Mouse (Mus musculus) T-cell, adult 2 months (primary cell): ENCODE measurements around the gene Zdhhc16.
"Not testable (repeated sequence)": the region's sequence is repeated elsewhere in the genome, so short reads cannot be mapped to it uniquely, and the experiment has no call there.

Source experiments
- DNase-seq: peaks from one replicate; pipeline ENCODE4 v3.0.0; 2022; ENCODE audit warnings: low spot score

The Zdhhc16 gene

DNA sequence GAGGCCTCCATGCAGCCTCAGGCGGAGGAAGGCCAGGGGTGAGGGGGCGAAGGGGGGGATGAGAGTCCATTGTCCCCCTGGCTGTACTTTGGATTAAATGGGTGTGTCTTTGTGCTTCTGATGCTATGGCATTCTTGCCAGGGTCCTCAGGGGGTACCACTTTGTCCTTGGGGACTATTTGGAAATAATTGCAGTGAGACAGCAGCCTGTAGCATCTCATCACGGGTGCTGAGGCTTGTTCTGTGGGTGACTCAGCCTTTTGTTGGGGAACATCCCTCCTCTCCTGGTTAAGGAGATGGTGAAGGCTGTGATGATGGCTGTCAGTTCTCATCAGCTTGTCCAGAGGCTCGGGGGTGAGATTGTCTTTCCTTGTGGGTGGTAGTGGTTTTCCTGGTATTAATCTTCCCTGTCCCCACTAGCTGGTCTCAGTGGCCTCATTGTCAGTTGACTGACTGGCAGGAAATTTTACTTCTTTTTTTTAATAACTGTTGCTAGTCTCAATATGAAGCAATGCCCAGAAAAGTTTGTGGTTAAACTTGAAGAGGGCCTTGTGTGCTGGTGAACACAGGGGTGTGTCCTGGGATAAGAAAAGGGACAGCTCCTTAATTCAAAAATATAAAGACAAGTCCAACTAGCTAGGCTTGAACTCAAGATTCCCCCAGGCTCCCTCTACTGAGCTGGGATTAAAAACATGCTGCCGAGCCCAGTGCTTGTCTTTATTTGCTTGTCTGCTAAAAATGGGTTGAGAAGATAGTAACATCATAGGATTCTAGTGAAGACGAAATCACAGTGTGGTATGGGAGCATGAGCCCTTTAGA, 19.3 kb upstream of the Zdhhc16 start:
- no peak for DNase-seq

DNA sequence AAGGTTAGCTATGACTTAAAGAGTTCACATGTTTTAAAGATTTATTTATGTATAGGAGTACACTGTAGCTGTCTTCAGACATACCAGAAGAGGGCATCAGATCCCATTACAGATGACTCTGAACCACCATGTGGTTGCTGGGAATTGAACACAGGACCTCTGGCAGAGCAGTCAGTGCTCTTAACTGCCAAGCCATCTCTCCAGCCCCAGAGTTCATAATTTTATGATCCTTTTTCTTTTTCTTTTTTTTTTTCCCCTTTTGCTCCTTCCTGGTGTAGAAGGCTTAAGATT, 18.7 kb upstream of the Zdhhc16 start:
- DNase-seq, result not testable (repeated sequence)

DNA sequence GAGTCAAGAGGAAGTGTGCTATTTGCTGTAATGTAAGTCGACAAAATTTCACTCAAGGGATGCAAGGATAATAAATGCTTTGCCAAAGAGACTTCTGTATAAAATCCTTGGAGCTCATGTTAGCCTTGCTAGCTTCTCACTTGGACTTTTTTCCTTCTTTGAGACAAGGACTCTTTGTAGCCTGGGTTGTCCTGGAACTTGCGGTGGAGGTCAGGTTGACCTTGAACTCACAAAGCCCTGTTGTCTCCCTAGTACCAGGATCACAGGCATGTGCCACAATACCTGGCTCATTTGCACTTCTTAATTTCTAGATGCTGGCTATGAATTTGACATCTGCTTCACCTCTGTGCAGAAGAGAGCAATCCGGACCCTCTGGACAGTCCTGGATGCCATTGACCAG, 18.0 kb upstream of the Zdhhc16 start:
- DNase-seq, result no peak

DNA sequence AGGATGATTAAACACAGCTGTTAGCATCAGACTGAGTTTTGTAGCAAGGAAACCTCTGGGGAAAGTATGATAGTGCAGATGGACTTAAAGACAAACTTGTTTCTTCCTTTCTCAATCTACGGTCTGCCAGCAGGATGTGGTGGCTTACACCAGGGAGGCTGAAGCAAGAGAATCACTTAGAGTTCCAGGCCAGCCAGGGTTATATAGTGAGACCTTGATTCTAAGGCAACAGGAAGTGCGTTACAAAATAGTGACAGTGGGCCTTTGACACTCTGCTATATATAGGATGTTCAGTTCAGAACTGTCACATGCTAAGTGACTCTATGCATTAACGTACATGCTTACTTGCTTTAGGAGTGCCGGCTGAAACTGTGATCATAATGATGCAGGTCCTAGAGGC, 16.4 kb upstream of the Zdhhc16 start:
- DNase-seq, result peak; percentile 29

DNA sequence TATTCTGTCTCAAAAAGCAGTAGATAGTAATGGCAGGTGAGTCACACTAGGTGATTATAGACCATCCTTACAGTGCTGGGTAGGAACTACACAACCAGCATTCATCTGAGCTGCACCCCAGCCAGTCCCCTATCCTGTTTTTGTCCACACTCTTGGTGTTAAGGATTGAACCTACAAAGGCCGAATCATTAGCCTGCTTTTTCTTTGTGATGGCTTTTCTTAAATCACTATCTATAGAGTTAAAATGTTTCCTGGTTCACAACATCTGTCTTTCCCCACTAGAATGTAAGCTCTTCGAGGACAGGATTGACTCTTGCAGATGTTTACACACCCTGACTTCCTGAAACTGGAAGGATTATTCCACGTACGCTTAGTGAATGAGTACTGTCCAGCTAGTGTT, 13.8 kb upstream of the Zdhhc16 start:
- no peak for DNase-seq

DNA sequence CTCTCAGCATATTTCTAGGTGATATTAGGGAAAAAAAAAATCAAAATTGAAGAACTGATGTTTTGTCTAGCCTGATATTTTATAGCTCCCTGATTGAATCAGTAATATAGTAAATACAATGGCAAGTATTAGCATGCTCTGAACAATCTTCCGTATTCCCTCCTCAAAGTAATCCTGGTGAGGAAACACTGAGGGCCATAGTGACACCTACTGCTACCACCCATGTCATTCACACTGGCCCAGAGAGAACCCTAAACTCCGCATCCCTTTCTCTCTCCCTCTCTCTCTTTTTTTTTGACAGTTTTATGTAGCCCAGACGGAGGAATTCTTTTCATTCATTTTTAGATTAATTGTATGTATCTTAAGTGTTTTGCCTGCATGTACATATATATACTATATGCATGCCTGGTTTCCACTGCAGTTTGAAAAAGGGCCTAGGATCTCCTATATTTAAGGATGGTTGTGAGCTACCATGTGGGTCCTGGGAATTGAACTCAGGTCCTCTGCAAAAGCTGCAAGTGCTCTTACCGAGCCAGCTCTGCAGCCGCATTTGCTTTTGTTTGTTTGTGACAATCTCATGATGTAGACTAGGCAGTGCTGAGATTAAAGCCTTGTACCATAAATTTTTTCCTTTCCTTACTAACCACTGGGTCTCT, 12.7 kb upstream of the Zdhhc16 start:
- DNase-seq, result no peak

DNA sequence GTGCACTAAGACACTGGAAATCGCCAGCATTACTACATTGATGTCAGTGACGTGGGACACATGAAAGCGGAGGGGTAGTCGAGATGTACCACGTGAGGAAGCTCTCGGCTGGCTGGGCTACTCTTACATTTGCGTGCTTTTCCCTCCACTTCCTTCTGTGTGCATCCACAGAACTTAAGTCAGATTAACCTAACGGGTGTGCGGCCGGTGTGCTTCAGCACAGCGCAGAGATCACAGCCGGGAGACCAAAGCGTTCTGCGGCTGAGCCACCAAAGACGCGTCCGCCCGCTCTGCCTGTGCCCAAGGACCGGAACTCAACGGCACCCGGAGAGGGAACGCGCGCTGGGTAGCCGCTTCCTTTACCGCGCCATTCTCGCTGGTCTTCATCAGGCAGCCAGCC, 594 bp upstream of the Zdhhc16 start:
- DNase-seq, result peak; percentile 77

DNA sequence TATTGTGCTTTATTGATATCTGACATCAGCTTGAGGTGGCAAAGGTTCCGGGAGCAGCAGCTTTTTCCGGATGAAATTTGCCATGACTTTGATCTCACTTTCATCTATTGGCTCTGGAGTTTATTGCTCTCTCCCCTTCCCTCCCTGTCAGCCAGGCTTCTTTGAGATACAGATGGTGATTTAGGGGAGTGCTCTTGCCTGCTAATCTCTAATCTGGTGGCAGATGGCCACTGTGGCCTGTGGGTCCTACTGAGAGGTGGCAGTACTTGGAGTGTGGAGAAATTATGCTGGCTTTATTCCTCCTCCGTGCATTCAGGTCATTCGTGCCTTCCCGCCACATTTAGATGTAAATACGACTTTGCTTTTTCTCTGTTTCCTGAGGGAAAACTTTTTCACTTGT, 844 bp downstream of the Zdhhc16 start:
- DNase-seq, result no peak

DNA sequence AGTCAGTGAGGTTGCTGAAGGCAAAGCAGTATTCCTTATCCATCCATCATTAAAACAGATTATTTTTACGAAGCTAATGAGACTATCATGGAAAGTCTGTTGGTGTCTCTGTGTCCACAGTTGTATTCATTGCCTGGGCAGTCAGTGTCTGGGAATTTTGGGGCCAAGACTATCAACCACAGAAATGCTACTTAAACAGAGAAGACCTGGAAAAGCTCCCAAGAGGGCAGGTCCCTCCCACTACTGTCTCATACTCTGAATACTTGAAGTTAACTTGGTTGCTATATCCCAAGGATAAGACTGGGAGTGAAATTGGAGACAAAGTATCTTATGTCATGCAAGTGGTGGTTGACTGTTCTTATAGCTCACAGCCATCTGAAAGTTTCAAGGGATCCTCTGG, 2.6 kb downstream of the Zdhhc16 start:
- no peak for DNase-seq

DNA sequence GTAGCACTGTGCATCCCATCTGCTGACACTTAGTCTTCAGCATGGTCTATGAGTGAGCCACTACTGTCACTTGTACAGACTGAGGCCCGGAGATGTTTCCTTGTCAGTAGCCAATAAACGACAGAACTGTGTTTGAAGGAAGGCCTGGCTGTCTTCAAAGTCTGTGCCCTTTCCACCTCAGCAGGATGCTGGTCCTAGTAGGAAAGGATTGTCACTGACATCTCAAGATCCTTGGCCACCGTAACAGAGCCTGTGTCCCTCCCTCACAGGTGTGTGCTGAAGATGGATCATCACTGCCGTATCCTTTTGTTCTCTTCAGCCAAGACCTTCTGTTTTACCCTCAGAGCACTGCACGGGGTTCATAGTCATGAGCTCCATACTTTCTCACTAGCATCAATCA, 5.3 kb downstream of the Zdhhc16 start:
- no peak for DNase-seq

DNA sequence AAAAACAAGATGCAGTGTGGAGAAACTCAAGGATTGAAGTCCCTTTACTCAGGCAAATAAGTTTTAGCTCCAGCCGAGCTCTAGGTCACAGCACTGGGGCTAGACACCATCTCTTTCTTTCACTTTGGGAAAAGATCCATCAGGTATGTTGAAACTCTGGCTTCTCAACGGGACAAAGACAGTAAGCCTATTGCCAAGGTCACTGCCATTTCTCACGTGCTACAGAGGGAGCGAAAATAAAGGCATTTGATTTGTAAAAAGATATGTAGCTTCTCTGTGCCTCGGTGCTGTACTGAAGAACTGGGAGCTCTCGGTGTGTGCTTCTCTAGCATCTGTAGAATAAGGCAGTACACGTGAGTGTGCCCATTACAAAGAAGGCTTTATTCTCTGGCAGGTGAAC, 10.6 kb downstream of the Zdhhc16 start:
- no peak for DNase-seq

DNA sequence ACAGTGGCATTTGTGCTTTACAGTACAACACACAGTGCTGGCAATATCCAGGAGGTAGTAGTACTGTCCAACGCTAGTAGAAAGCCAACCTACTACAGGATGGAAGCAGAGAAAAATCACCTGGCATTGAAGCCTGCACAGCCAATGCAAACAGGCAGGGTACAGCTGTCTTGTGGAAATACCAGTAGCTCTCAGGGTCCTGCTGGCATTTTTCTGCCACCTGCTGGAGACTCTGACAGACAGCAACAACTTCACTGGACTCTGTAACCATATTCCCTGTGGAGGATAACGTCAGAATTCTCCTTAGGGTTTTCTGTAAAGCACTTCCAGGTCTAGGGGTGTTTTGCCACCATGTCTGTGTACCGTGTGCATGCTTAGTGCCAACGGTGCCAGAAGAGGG, 19.0 kb downstream of the Zdhhc16 start:
- no peak for DNase-seq

DNA sequence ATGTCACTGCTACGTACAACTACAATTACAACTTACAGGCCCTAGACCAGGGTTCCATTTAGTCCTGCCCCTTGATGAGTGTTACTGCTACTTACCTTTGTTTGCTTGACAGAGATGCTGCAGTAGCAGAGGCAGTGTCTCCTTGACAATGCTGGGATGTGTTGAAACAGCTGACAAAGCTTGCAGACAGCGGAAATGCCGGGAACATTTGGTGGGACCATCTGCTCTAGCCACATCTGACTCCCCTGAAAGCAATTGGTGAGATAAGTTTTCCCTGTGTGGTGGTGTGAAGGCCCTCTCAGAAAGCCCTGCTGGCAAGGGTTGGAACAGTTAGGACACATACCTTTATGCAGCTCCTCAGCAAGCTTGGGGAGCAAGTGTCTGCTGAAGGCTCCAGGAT, 20.3 kb downstream of the Zdhhc16 start:
- DNase-seq, result no peak

DNA sequence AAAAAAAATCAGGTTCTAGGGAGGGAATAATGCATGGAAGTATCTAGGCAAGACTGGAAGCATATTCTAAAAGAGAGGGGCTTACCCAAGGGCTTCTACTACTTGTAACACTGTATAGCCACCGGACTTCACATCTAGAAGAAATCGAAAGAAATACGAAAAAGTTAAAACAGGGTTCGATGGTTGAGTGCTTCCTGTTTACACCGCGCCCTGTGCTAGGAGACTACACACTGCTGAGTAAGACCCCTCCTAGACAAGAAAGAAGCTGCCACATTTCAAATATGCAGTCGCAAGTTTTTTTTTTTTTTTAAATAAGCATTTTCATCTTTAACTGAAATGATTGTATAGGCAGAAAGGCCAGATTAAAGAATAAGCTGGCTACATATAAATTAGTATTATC, 36.3 kb downstream of the Zdhhc16 start:
- peak; percentile 30 for DNase-seq

DNA sequence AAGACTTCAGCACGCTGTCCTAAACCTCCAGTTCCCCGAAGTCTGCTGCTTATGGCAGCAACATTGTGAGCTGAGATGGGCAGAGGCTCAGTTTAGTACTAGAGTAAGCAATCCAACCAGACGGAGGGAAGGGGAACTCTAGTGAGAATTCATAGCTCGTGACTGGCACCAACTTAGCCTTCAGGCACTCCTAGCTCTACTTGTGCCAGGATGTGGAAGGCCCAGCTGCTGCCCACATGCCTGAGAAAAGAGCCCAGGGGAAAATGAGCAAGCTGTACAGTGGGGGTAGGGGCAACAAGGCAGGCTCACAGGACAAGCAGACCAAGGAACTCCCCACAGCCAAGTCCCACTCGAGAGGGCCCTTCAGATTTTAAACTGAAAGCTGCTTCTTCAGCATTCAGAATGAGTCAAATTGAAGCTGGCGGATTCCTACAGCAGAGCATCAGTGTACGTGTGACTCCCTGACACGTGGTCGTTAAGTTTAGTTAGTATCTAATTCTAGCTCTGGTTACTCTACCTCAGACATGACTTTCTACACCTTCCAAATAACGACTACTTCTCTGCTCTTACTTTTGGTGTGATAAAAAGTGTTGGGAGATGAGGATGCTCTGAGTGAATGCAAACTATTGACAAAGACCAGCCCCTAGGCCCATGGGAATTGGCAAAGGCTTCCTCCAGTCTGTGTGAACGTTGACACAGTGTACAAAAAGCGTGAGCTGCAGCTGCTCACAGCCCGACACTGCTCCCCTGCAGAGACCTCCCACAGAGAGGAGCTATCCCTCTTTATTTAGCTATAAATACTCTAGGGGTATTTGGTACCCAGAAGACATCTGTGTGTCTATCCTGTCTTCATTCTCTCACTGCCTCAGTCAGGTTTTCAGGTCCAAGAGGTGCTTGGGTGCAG, 40.9 kb downstream of the Zdhhc16 start:
- no peak for DNase-seq

DNA sequence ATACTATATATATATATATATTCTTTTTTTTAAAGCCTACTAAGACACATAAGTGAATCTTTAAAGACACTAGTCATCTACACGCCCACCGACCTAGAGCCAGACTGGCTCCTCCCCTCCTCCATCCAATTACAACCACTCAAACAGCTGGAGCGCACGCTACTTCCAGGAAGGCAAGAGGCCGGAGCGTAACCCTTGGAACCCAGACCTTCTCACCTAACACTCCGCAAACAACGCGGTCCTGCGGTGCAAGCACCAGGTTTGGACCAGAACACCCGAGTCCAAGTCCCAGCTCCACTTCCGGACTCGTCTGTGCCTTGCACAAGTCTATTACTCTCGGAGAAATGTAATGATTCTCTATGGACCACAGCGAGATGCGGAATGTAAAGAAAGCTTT, 47.1 kb downstream of the Zdhhc16 start:
- peak; percentile 26 for DNase-seq

DNA sequence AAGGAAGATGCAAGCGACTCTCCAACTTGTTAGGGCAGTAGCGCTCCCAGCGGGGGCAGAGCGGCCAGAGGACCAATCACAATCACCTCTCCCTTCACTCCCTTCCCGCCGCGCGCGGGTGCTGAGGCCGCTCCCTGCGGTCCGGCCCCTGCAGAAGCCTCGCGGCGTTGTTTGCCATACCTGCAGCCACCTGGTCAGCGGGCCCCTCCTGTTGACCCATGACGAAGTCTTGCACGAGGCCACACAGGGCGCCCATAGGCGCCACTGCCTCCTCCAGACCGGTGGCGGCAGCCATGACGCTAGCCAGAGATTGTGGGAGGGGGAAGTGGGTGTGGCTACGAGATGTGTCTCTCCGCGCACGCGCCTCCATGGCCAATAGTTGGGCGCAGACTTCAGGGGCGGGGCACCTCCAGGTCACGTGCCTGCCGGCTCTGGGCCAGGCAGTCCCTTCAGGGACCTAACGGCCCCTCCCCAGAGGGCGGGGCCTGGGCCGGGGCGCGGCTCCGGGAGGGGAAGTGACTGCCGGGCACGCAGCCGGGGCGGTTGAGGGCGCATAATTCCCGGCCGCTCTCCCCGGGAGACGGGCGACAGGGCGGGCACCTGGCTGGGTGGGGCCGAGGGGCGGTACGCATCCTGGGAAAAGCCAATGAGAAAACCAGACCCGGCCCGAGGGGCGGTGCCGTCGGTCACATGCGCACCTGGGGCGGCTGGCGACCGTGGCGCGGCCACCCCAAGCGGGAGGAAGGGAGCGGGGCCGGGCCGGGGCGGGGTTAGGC, 47.7 kb downstream of the Zdhhc16 start, which contains the start of gene Mms19:
Gene Mms19, minus strand, starts transcription at position 339 of the 776 bp plus-strand sequence.
- DNase-seq, result peak; percentile 99

DNA sequence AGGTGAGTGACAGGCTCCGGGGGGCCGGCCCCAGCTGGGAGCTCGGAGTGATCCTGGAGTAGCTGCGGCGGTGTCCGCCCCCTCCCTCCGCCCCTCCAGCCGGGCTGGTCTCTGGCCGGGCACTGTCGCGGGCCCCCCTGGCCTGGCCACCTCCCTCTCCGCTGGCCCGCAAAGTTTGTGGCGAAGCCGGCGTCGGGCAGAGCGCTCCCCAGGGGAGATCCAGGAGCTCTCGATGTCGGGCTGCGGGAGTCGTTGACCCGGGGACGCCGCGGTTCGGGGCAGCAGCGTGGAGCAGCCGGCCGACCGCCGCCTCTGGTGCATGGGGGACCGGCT, 48.3 kb downstream of the Zdhhc16 start, which contains the start of gene Ubtd1:
Gene Ubtd1, plus strand, starts transcription at position 169 of the 333 bp plus-strand sequence.
- no peak for DNase-seq

DNA sequence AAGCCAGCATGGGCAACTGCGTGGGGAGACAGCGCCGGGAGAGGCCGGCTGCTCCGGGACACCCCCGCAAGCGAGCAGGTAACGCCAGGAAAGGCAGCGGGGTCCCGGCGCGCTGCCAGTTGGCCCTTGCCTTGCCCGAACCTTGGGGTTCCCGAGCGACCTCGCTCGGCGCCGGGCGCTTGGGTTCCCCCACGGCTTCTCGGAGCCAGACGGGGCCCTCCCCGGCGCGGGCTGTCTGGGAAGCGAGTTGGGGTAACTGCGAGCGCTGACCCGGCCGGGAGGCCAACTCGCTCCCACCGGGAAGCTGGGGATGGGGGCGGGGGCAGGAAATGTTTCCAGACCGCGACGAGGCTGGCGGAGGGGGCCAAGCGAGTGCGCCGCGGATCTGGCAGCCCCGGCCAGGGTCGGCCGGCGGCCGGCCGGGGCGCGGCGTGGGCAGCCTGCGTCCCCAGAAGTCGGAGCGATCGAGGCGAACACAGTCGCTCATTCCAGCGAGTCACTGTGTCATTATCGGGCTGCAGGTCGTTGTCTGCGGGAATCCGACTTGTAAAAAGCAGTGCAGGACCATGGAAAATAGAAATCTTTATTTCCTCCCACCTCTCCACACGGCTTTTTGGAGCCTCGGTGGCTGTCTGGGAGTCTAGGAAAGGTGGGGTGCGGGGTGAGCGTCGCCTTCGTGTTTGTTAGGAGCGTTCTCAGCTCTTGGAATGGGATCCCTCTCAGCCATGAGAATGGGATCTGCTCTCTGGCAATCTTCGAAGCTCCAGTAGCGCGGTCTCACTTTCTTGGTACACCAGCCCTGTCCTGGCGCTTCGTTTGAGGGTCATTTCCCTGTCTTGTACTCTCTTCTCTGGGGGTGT, 48.9 kb downstream of the Zdhhc16 start:
- peak; percentile 32 for DNase-seq

DNA sequence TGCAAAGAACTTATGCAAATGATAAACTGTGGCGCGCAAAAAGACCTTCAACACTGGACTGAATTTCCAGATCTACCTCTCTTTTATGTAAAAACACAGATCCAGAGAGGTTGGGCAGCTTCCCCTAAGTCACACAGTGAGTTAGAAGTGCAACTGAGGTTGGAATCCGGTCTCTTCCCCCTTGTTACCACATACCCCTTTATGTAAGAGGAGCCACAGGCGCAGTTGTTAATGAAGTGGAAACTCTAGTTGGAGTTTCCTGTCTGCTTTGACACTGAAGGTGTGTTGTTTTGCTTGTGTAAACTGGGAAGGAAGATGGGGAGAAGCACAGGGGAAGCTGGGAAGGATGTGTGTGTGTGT, 49.5 kb downstream of the Zdhhc16 start:
- DNase-seq, result peak; percentile 13

DNA sequence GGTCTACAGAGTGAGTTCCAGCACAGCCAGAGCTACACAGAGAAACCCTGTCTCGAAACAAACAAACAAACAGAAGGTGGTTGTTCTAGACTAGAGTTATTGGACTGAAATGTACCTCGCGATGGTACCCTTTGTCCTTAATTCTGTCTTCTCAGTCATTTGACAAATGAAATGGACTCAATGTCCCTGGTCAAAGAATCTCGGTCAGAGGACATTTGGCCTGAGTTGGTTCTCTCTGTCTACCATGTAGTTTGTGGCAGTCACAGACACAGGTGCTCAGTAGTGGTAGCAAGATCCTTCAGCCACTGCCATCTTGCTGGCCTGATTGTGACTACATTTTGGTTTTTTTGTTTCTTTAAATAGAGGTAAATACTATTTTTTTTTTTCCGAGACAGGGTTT, 52.7 kb downstream of the Zdhhc16 start:
- DNase-seq, result no peak
